Mouse (Mus musculus) CH12.LX (cell line): Measurements from ENCODE around the gene Carmil1. TPM values are rescaled to one million over a fixed set of nuclear protein-coding genes. Genes with fewer than 3 reads are reported as not detected.

Experiments
- DNase-seq: peaks from one replicate; pipeline ENCODE4 v3.0.0-alpha.2; 2013; ENCODE audit errors: extremely low read depth
- H3K27ac ChIP-seq: 2 replicates; pipeline ENCODE4 v1.5.1; 2012; ENCODE audit warnings: low read depth, mild to moderate bottlenecking, control low read depth, moderate library complexity; ENCODE audit not compliant: insufficient read depth
- H3K27me3 ChIP-seq: replicated peaks from 2 replicates; pipeline ENCODE3; 2012; ENCODE audit warnings: inconsistent platforms
- H3K36me3 ChIP-seq, 2 experiments: replicated peaks in 1 of 2; 2 replicates each; pipeline versions ENCODE3 to v1.6.1; 2012; ENCODE audit warnings: inconsistent platforms in 1 of 2, low read length in 1 of 2, mild to moderate bottlenecking in 1 of 2, mixed read lengths in 1 of 2, moderate library complexity in 1 of 2; ENCODE audit not compliant: control insufficient read depth in 1 of 2, insufficient read depth in 1 of 2
- H3K4me1 ChIP-seq, 2 experiments: 2 replicates each; pipeline ENCODE4 v1.6.1; 2012; ENCODE audit warnings: inconsistent platforms in 1 of 2, moderate library complexity in 1 of 2; ENCODE audit not compliant: insufficient read depth in 2 of 2, control insufficient read depth in 1 of 2
- H3K4me2 ChIP-seq: 2 replicates; pipeline ENCODE4 v1.6.1; 2012; ENCODE audit warnings: low read depth, mild to moderate bottlenecking, control low read depth; ENCODE audit not compliant: poor library complexity, insufficient read depth, severe bottlenecking
- H3K4me3 ChIP-seq, 3 experiments: fragments of 150-350 bp in 1 of 3; sonication (generic) in 1 of 3; replicated peaks in 1 of 3; 2 replicates each; pipeline versions ENCODE3 to v1.5.1; 2011 to 2012; ENCODE audit warnings: low read depth in 2 of 3, low read length in 2 of 3, mild to moderate bottlenecking in 2 of 3, moderate library complexity in 2 of 3, control low read depth in 1 of 3, improper control_type of control experiment in 1 of 3, inconsistent platforms in 1 of 3, mixed read lengths in 1 of 3; ENCODE audit not compliant: poor library complexity in 1 of 3
- H3K79me2 ChIP-seq: replicated peaks from 2 replicates; pipeline ENCODE4 v1.6.1; 2012; ENCODE audit warnings: mild to moderate bottlenecking, moderate library complexity; ENCODE audit not compliant: control insufficient read depth, poor library complexity, insufficient read depth, severe bottlenecking; ENCODE audit errors: extremely low read depth
- H3K9ac ChIP-seq: 2 replicates; pipeline ENCODE4 v1.6.1; 2012; ENCODE audit warnings: low read depth, mild to moderate bottlenecking, control low read depth, moderate library complexity; ENCODE audit not compliant: insufficient read depth
- H3K9me3 ChIP-seq: replicated peaks from 2 replicates; pipeline ENCODE3; 2012; ENCODE audit warnings: low read length, inconsistent platforms, mixed read lengths
- CHD2 ChIP-seq: IDR thresholded peaks from 2 replicates; pipeline ENCODE4 v1.6.1; 2011; ENCODE audit warnings: low read length, improper control_type of control experiment
- CTCF ChIP-seq, 2 experiments: IDR thresholded peaks in 1 of 2; conservative IDR thresholded peaks in 1 of 2; 2 replicates each; pipeline ENCODE4 v1.5.1; 2011 to 2012; ENCODE audit warnings: low read depth in 2 of 2, low read length in 2 of 2, improper control_type of control experiment in 1 of 2, inconsistent platforms in 1 of 2, mild to moderate bottlenecking in 1 of 2, moderate library complexity in 1 of 2
- E2F4 ChIP-seq: IDR thresholded peaks from 2 replicates; pipeline ENCODE4 v1.6.1; 2011; ENCODE audit warnings: low read depth, low read length, improper control_type of control experiment; ENCODE audit not compliant: insufficient replicate concordance
- ELF1 ChIP-seq: IDR thresholded peaks from 2 replicates; pipeline ENCODE4 v1.6.1; 2014; ENCODE audit warnings: low read depth, mild to moderate bottlenecking, inconsistent platforms, low read length, improper control_type of control experiment
- EP300 ChIP-seq: IDR thresholded peaks from 2 replicates; pipeline ENCODE4 v1.6.1; 2011; ENCODE audit warnings: low read length, improper control_type of control experiment
- ETS1 ChIP-seq: conservative IDR thresholded peaks from 2 replicates; pipeline ENCODE4 v1.6.1; 2012; ENCODE audit warnings: low read depth, mild to moderate bottlenecking, inconsistent platforms, low read length, improper control_type of control experiment, moderate library complexity
- GABPA ChIP-seq: IDR thresholded peaks from 2 replicates; pipeline ENCODE4 v1.6.1; 2012; ENCODE audit warnings: low read depth, low read length, improper control_type of control experiment, inconsistent platforms; ENCODE audit not compliant: insufficient replicate concordance
- JUN ChIP-seq: IDR thresholded peaks from 2 replicates; pipeline ENCODE4 v1.6.1; 2011; ENCODE audit warnings: low read depth, mild to moderate bottlenecking, low read length, improper control_type of control experiment, moderate library complexity; ENCODE audit not compliant: insufficient read depth
- JUND ChIP-seq: conservative IDR thresholded peaks from 2 replicates; pipeline ENCODE4 v1.6.1; 2011; ENCODE audit warnings: low read depth, low read length, improper control_type of control experiment
- KAT2A ChIP-seq: IDR thresholded peaks from 2 replicates; pipeline ENCODE4 v1.6.1; 2012; ENCODE audit warnings: low read length, improper control_type of control experiment, inconsistent platforms; ENCODE audit not compliant: insufficient replicate concordance
- MAX ChIP-seq: IDR thresholded peaks from 2 replicates; pipeline ENCODE4 v1.6.1; 2011; ENCODE audit warnings: low read length, improper control_type of control experiment
- MAZ ChIP-seq: IDR thresholded peaks from 2 replicates; pipeline ENCODE4 v1.6.1; 2012; ENCODE audit warnings: low read depth, mild to moderate bottlenecking, inconsistent platforms, low read length, improper control_type of control experiment, moderate library complexity
- MEF2A ChIP-seq: IDR thresholded peaks from 2 replicates; pipeline ENCODE4 v1.6.1; 2014; ENCODE audit warnings: low read depth, mild to moderate bottlenecking, inconsistent platforms, low read length, improper control_type of control experiment, borderline replicate concordance
- MXI1 ChIP-seq: IDR thresholded peaks from 2 replicates; pipeline ENCODE4 v1.6.1; 2011; ENCODE audit warnings: mild to moderate bottlenecking, low read depth, low read length, improper control_type of control experiment
- MYC ChIP-seq: IDR thresholded peaks from 2 replicates; pipeline ENCODE4 v1.6.1; 2011; ENCODE audit warnings: low read depth, mild to moderate bottlenecking, improper control_type of control experiment, low read length
- NRF1 ChIP-seq: IDR thresholded peaks from 2 replicates; pipeline ENCODE4 v1.6.1; 2014; ENCODE audit warnings: low read depth, mild to moderate bottlenecking, inconsistent platforms, low read length, improper control_type of control experiment, moderate library complexity
- PAX5 ChIP-seq: IDR thresholded peaks from 2 replicates; pipeline ENCODE4 v1.6.1; 2012; ENCODE audit warnings: low read length, inconsistent platforms, mixed read lengths
- TCF12 ChIP-seq: IDR thresholded peaks from 2 replicates; pipeline ENCODE4 v1.6.1; 2014; ENCODE audit warnings: low read depth, mild to moderate bottlenecking, inconsistent platforms, low read length, improper control_type of control experiment
- UBTF ChIP-seq: IDR thresholded peaks from 2 replicates; pipeline ENCODE4 v1.6.1; 2012; ENCODE audit warnings: low read depth, mild to moderate bottlenecking, inconsistent platforms, low read length, improper control_type of control experiment, moderate library complexity
- ZC3H11A ChIP-seq: IDR thresholded peaks from 2 replicates; pipeline ENCODE4 v1.6.1; 2012; ENCODE audit warnings: low read depth, mild to moderate bottlenecking, inconsistent platforms, low read length, improper control_type of control experiment
- ZMIZ1 ChIP-seq: IDR thresholded peaks from 2 replicates; pipeline ENCODE4 v1.6.1; 2012; ENCODE audit warnings: low read depth, mild to moderate bottlenecking, inconsistent platforms, low read length, improper control_type of control experiment
- ZNF384 ChIP-seq: IDR thresholded peaks from 2 replicates; pipeline ENCODE4 v1.6.1; 2012; ENCODE audit warnings: low read depth, low read length, improper control_type of control experiment, inconsistent platforms
- dilution Hi-C: fragments of 300-500 bp; cut with MboI; formaldehyde crosslinking; loops from 2 replicates; pipeline ENCODE4 v1.14.3; 2020; ENCODE audit warnings: low sequenced_read_pairs; ENCODE audit not compliant: extremely low pct_unique_long_range_greater_than_20kb, extremely low pct_ligation_motif_present
- in situ Hi-C: fragments of 300-500 bp; cut with MboI; formaldehyde crosslinking; loops from 3 replicates; pipeline ENCODE4 v1.14.3; 2019; ENCODE audit warnings: low sequenced_read_pairs, low pct_ligation_motif_present, low pct_unique_long_range_greater_than_20kb, mixed read lengths
- polyA plus RNA-seq: library from polyadenylated mRNA; unstranded; fragments of >175 nt; gene quantifications from 2 replicates; pipeline ENCODE4 v1.2.1, GENCODE M21; 2012; ENCODE audit warnings: low read depth; ENCODE audit not compliant: insufficient read length
- total RNA-seq, 2 experiments: library from RNA; depleted of rRNA; stranded (reverse); fragments of 300-350 nt in 1 of 2; fragments of >200 nt in 1 of 2; gene quantifications; 2 replicates each; pipeline ENCODE4 v1.2.3; 2012 to 2014

The Carmil1 gene
- total and polyA plus RNA-seq, 3 experiments, result 1.1 to 9.4 (median 7.2) TPM

DNA sequence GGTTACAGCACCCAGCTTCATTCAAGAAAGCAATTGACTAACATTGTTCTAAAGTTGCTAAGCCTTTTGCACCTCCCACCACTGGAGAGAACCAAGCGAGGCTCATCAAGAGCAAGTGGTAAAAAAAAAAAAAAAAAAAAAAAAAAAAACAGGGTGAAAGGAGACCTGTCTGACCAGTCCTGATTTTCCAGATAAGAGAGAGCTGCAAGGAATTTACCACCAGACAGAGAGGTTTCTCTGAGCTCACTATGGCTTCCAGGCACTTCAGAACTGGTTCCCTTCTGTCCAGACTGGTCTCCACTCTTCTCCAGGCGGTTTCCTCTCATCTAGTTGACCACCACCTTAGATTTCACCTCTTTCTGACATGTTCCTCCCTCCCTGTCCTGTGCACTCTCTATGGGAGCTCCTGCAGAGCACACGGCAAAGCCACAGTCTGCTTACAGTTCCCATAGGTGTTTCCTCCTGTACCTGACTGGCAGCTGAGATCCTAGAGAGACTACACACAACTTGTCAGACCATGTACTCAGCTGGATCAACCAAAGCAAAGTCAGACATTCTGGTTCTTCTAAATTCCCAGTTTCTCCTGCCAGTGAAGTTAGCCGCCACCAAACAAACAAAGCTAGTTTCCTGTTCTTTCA is 7.7 kb downstream of the Carmil1 start:
- no peak for TF ChIP-seq TCF12
- TF ChIP-seq UBTF, result no peak
- TF ChIP-seq EP300, result no peak
- no peak for TF ChIP-seq ZMIZ1
- TF ChIP-seq ELF1, result no peak
- TF ChIP-seq MAZ, result no peak
- no peak for TF ChIP-seq MYC
- H3K9ac ChIP-seq, result no peak overlapping the region
- peaks cover 2 to 4% of the 10 kb centered on the region in 2 experiments; a peak in 2 of 4 replicates for H3K4me1 ChIP-seq
- in situ Hi-C loops, result no loop called here
- DNase-seq, result no peak
- no peak overlapping the region for H3K4me3 ChIP-seq
- no peaks in the 10 kb centered on the region for H3K79me2 ChIP-seq
- H3K36me3 ChIP-seq, result peaks cover 0 to 4% of the 10 kb centered on the region in 2 experiments
- no peak overlapping the region for H3K27ac ChIP-seq
- H3K9me3 ChIP-seq, result no peaks in the 10 kb centered on the region
- H3K4me2 ChIP-seq, result no peak overlapping the region
- no peaks in the 10 kb centered on the region for H3K27me3 ChIP-seq
- dilution Hi-C loops, result no loop called here

DNA sequence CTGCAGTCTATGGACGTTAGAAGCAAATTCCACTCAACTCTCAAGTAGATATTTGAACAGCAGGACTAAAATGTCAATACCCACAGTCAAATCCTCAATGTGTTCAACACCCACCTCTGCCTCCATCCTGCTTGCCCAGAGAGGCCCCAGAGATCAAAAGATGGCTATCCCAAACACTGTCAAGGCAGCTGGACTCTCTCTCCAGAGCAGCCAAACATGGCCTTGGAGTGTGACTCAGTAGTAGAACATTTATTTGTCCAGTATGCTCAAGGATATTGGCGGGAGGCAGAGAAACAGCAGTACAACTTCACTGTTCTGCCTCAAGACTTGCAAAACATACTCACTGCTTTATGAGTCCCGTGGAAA is 11.5 kb downstream of the Carmil1 start:
- no peaks in the 10 kb centered on the region for H3K4me1 ChIP-seq
- no peak overlapping the region for H3K9ac ChIP-seq
- no peak overlapping the region for H3K27ac ChIP-seq
- H3K36me3 ChIP-seq, result peaks cover 0 to 4% of the 10 kb centered on the region in 2 experiments
- H3K4me2 ChIP-seq, result no peak overlapping the region
- no peaks in the 10 kb centered on the region for H3K27me3 ChIP-seq
- no peaks in the 10 kb centered on the region for H3K9me3 ChIP-seq
- in situ Hi-C loops (no loop called here), dilution Hi-C loops (no loop called here)
- no peak overlapping the region for H3K4me3 ChIP-seq
- no peak for TF ChIP-seq ELF1
- TF ChIP-seq, all 38 proteins: peak for 0
- H3K79me2 ChIP-seq, result no peaks in the 10 kb centered on the region
- no peak for DNase-seq

DNA sequence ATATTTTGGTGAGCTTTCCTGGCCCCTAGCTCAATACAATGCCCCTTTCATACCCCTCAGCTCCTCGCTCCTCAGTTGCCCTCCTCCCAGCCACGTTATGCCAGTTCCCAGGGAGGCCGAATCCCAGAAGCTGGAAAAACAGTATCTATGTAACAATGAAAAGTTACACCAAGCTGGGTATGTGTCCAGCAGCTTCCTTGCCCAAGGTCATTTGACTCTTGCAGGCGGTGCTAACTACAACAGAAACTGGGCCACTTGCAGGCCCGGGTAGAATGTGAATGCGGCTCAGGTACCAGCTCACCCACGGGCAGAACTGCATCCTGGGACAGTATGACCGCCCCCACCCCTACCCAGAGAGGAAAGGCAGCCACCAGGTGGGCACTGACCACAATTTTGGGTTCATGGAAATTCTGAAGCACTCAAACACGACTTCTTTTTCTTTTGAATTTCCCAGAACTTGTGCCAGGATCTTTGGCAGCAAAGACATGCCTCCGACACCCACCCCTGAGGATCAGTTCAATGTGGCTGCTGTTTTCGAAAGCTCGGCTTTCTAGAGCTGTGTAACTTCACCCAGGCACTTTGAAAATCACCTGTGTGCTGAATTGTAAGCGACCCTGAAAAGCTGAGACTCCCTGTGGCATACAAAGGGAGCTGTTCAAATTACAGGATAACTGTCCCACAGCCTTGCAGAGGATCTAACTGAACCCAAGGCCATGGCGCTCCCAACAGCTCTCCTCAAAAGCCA is 12.1 kb downstream of the Carmil1 start:
- Histone ChIP-seq H3K79me2 (no peaks in the 10 kb centered on the region), H3K9me3 (no peaks in the 10 kb centered on the region), H3K27ac (no peak overlapping the region), H3K9ac (no peak overlapping the region), H3K4me3 (no peak overlapping the region), H3K36me3 (peaks cover 0 to 4% of the 10 kb centered on the region in 2 experiments), H3K4me2 (no peak overlapping the region), H3K4me1 (no peaks in the 10 kb centered on the region), H3K27me3 (no peaks in the 10 kb centered on the region)
- in situ Hi-C loops, result no loop called here
- no peak for TF ChIP-seq MXI1
- TF ChIP-seq ELF1, result no peak
- TF ChIP-seq ZC3H11A, result no peak
- TF ChIP-seq MEF2A, result no peak
- no peak for TF ChIP-seq KAT2A
- no peak for TF ChIP-seq CTCF (conservative IDR thresholded peaks at IDR 0.05 in 1 of 2, IDR thresholded peaks at IDR 0.05 in 1 of 2; ENCODE audit: low read depth in 2 of 2, low read length in 2 of 2)
- TF ChIP-seq PAX5, result no peak
- no peak for TF ChIP-seq MAX
- no peak for TF ChIP-seq JUND
- TF ChIP-seq CHD2, result no peak
- no peak for TF ChIP-seq ETS1
- TF ChIP-seq NRF1, result no peak
- no peak for TF ChIP-seq JUN
- TF ChIP-seq GABPA, result no peak
- TF ChIP-seq ZNF384, result no peak
- no peak for TF ChIP-seq E2F4
- no peak for TF ChIP-seq MAZ
- DNase-seq, result no peak
- dilution Hi-C loops, result no loop called here
